Mouse (Mus musculus): ENCODE measurements around the gene Snrnp25. TPM values are rescaled to one million over a fixed set of nuclear protein-coding genes. Genes with fewer than 3 reads are reported as not detected.

Snrnp25 gene
- polyA plus RNA-seq, 1 experiment from 2014 or later, result 47.8 TPM

GRCm38 (mm10) chr11:32181973-32182868 is 23.0 kb upstream of the Snrnp25 start:
- Histone ChIP-seq H3K9me3 (replicated peaks) (no peaks in the 10 kb centered on the region), H3K4me2 (replicated peaks) (no peak overlapping the region), H3K4me1 (no peaks in the 10 kb centered on the region), H3K27ac (replicated peaks) (no peak overlapping the region), H3K4me3 (replicated peaks) (no peak overlapping the region), H3K27me3 (no peaks in the 10 kb centered on the region), H3K9ac (no peak overlapping the region), H3K36me3 (no peaks in the 10 kb centered on the region)
- WGBS, result 47% methylated on average over 24 of the region's 25 CpGs
- no peak for ATAC-seq (ENCODE audit: insufficient number of reproducible peaks, low FRiP score, low TSS enrichment, low read depth)

GRCm38 (mm10) chr11:32184469-32184868 is 20.7 kb upstream of the Snrnp25 start:
- ATAC-seq (ENCODE audit: insufficient number of reproducible peaks, low FRiP score, low TSS enrichment, low read depth), result no peak
- Histone ChIP-seq H3K9ac (no peak overlapping the region), H3K36me3 (no peaks in the 10 kb centered on the region), H3K27me3 (no peaks in the 10 kb centered on the region), H3K9me3 (replicated peaks) (no peaks in the 10 kb centered on the region), H3K4me1 (no peaks in the 10 kb centered on the region), H3K4me3 (replicated peaks) (no peak overlapping the region), H3K4me2 (replicated peaks) (no peak overlapping the region), H3K27ac (replicated peaks) (no peak overlapping the region)
- WGBS, result 88% methylated on average over 8 of the region's 8 CpGs

- Histone ChIP-seq H3K9me3 (replicated peaks) (no peaks in the 10 kb centered on the region), H3K27me3 (no peaks in the 10 kb centered on the region), H3K36me3 (no peaks in the 10 kb centered on the region), H3K27ac (replicated peaks) (no peak overlapping the region), H3K4me3 (replicated peaks) (no peak overlapping the region), H3K4me2 (replicated peaks) (no peak overlapping the region), H3K4me1 (no peaks in the 10 kb centered on the region), H3K9ac (no peak overlapping the region)
- 68% methylated on average over 3 of the region's 3 CpGs for WGBS
- ATAC-seq (ENCODE audit: insufficient number of reproducible peaks, low FRiP score, low TSS enrichment, low read depth), result no peak
Measured at GRCm38 (mm10) chr11:32186031-32186430, 19.2 kb upstream of the Snrnp25 start.

GRCm38 (mm10) chr11:32187256-32187655 is 18.0 kb upstream of the Snrnp25 start:
- Histone ChIP-seq H3K27ac (replicated peaks) (no peak overlapping the region), H3K4me3 (replicated peaks) (no peak overlapping the region), H3K9ac (no peak overlapping the region), H3K27me3 (no peaks in the 10 kb centered on the region), H3K4me1 (no peaks in the 10 kb centered on the region), H3K36me3 (no peaks in the 10 kb centered on the region), H3K9me3 (replicated peaks) (no peaks in the 10 kb centered on the region), H3K4me2 (replicated peaks) (no peak overlapping the region)
- 85% methylated on average over 4 of the region's 4 CpGs for WGBS
- ATAC-seq (ENCODE audit: insufficient number of reproducible peaks, low FRiP score, low TSS enrichment, low read depth), result no peak

- no peak for ATAC-seq (ENCODE audit: insufficient number of reproducible peaks, low FRiP score, low TSS enrichment, low read depth)
- no peaks in the 10 kb centered on the region for H3K27me3 ChIP-seq
- H3K4me2 ChIP-seq (replicated peaks), result no peak overlapping the region
- H3K9me3 ChIP-seq (replicated peaks), result no peaks in the 10 kb centered on the region
- 83% methylated on average over 12 of the region's 12 CpGs for WGBS
- no peaks in the 10 kb centered on the region for H3K4me1 ChIP-seq
- no peak overlapping the region for H3K4me3 ChIP-seq (replicated peaks)
- H3K9ac ChIP-seq, result no peak overlapping the region
- H3K27ac ChIP-seq (replicated peaks), result no peak overlapping the region
- no peaks in the 10 kb centered on the region for H3K36me3 ChIP-seq
Measured at GRCm38 (mm10) chr11:32188881-32189280, 16.3 kb upstream of the Snrnp25 start.

GRCm38 (mm10) chr11:32189434-32189833 is 15.8 kb upstream of the Snrnp25 start:
- no peaks in the 10 kb centered on the region for H3K36me3 ChIP-seq
- H3K27me3 ChIP-seq, result no peaks in the 10 kb centered on the region
- H3K27ac ChIP-seq (replicated peaks), result no peak overlapping the region
- no peak for ATAC-seq (ENCODE audit: insufficient number of reproducible peaks, low FRiP score, low TSS enrichment, low read depth)
- no peak overlapping the region for H3K9ac ChIP-seq
- no peaks in the 10 kb centered on the region for H3K9me3 ChIP-seq (replicated peaks)
- H3K4me2 ChIP-seq (replicated peaks), result no peak overlapping the region
- 71% methylated on average over 5 of the region's 5 CpGs for WGBS
- no peak overlapping the region for H3K4me3 ChIP-seq (replicated peaks)
- H3K4me1 ChIP-seq, result no peaks in the 10 kb centered on the region

GRCm38 (mm10) chr11:32190119-32190518 is 15.1 kb upstream of the Snrnp25 start:
- Histone ChIP-seq H3K9me3 (replicated peaks) (no peaks in the 10 kb centered on the region), H3K27ac (replicated peaks) (no peak overlapping the region), H3K4me1 (no peaks in the 10 kb centered on the region), H3K9ac (no peak overlapping the region), H3K36me3 (no peaks in the 10 kb centered on the region), H3K4me2 (replicated peaks) (no peak overlapping the region), H3K4me3 (replicated peaks) (no peak overlapping the region), H3K27me3 (no peaks in the 10 kb centered on the region)
- 68% methylated on average over 9 of the region's 9 CpGs for WGBS
- no peak for ATAC-seq (ENCODE audit: insufficient number of reproducible peaks, low FRiP score, low TSS enrichment, low read depth)

- H3K27me3 ChIP-seq, result no peaks in the 10 kb centered on the region
- H3K4me1 ChIP-seq, result no peaks in the 10 kb centered on the region
- no peak overlapping the region for H3K9ac ChIP-seq
- WGBS, result 72% methylated on average over 13 of the region's 13 CpGs
- no peaks in the 10 kb centered on the region for H3K36me3 ChIP-seq
- H3K9me3 ChIP-seq (replicated peaks), result no peaks in the 10 kb centered on the region
- H3K4me3 ChIP-seq (replicated peaks), result no peak overlapping the region
- no peak for ATAC-seq (ENCODE audit: insufficient number of reproducible peaks, low FRiP score, low TSS enrichment, low read depth)
- no peak overlapping the region for H3K27ac ChIP-seq (replicated peaks)
- H3K4me2 ChIP-seq (replicated peaks), result no peak overlapping the region
Measured at GRCm38 (mm10) chr11:32190603-32191110, 14.6 kb upstream of the Snrnp25 start.

- 92% methylated on average over 10 of the region's 10 CpGs for WGBS
- Histone ChIP-seq H3K4me3 (replicated peaks) (no peak overlapping the region), H3K9me3 (replicated peaks) (no peaks in the 10 kb centered on the region), H3K4me1 (no peaks in the 10 kb centered on the region), H3K4me2 (replicated peaks) (no peak overlapping the region), H3K27me3 (peaks cover 3% of the 10 kb centered on the region; the same call in 1 of the 2 replicates), H3K9ac (no peak overlapping the region), H3K27ac (replicated peaks) (no peak overlapping the region), H3K36me3 (no peaks in the 10 kb centered on the region)
- ATAC-seq (ENCODE audit: insufficient number of reproducible peaks, low FRiP score, low TSS enrichment, low read depth), result no peak
Measured at GRCm38 (mm10) chr11:32193156-32193555, 12.1 kb upstream of the Snrnp25 start.

- no peak overlapping the region for H3K4me3 ChIP-seq (replicated peaks)
- no peaks in the 10 kb centered on the region for H3K36me3 ChIP-seq
- 79% methylated on average over 10 of the region's 10 CpGs for WGBS
Measured at GRCm38 (mm10) chr11:32194086-32194485, 11.1 kb upstream of the Snrnp25 start.

GRCm38 (mm10) chr11:32194626-32195025 is 10.6 kb upstream of the Snrnp25 start:
- WGBS, result 78% methylated on average over 5 of the region's 5 CpGs

More at GRCm38 (mm10) chr11:32194086-32194485, 11.1 kb upstream of the Snrnp25 start:
- no peak overlapping the region for H3K4me2 ChIP-seq (replicated peaks)
- peaks cover 3% of the 10 kb centered on the region; the same call in 1 of the 2 replicates for H3K27me3 ChIP-seq
- H3K9me3 ChIP-seq (replicated peaks), result no peaks in the 10 kb centered on the region
- no peak for ATAC-seq (ENCODE audit: insufficient number of reproducible peaks, low FRiP score, low TSS enrichment, low read depth)
- no peaks in the 10 kb centered on the region for H3K4me1 ChIP-seq
- H3K9ac ChIP-seq, result no peak overlapping the region
- no peak overlapping the region for H3K27ac ChIP-seq (replicated peaks)

More at GRCm38 (mm10) chr11:32194626-32195025, 10.6 kb upstream of the Snrnp25 start:
- Histone ChIP-seq H3K9ac (no peak overlapping the region), H3K4me2 (replicated peaks) (no peak overlapping the region), H3K27ac (replicated peaks) (no peak overlapping the region), H3K4me1 (no peaks in the 10 kb centered on the region), H3K9me3 (replicated peaks) (no peaks in the 10 kb centered on the region), H3K27me3 (peaks cover 3% of the 10 kb centered on the region; the same call in 1 of the 2 replicates), H3K4me3 (replicated peaks) (no peak overlapping the region), H3K36me3 (no peaks in the 10 kb centered on the region)
- no peak for ATAC-seq (ENCODE audit: insufficient number of reproducible peaks, low FRiP score, low TSS enrichment, low read depth)

Measured in embryonic facial prominence, embryonic 15.5 days (tissue).